Mouse (Mus musculus): ENCODE results near the gene Cd163. TPM values are rescaled to one million over a fixed set of nuclear protein-coding genes. Genes with fewer than 3 reads are reported as not detected.
"Not testable (repeated sequence)": the region's sequence is repeated elsewhere in the genome, so short reads cannot be mapped to it uniquely, and the experiment has no call there.

Cd163 gene
- polyA plus RNA-seq, 1 experiment = 2.3 TPM

DNA sequence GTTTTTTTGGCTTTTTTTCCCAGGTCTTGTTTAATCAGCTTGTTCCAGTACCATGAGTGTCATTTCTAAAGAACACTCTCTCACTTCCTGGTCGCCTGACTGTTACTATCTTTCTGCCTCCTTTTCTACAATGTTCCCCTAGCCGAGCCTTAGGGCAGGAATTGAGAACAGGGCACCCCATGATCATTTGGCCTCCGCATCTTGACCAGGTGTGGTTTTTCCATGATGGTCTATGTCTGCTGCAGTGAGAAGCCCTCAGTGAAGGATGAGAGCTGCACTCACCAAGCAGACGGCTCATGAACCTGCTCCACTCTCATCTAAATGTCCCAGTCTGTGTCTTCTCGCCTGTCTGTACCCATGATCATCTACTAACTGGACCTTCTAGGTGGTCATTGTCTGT lies 26.2 kb upstream of the Cd163 start:
- Histone ChIP-seq H3K4me3 (ENCODE audit: extremely low read depth, insufficient read depth, insufficient read length) (no peak overlapping the region), H3K27ac (ENCODE audit: insufficient read depth, low read length) (no peak overlapping the region), H3K36me3 (ENCODE audit: control insufficient read depth, insufficient read depth, low read length) (no peaks in the 10 kb centered on the region), H3K4me1 (ENCODE audit: control insufficient read depth, insufficient read depth, insufficient read length) (no peaks in the 10 kb centered on the region), H3K27me3 (ENCODE audit: control insufficient read depth, insufficient read depth, low read length) (no peaks in the 10 kb centered on the region)
- WGBS = 74% methylated on average over 5 of the region's 5 CpGs
- DNase-seq (ENCODE audit: low read depth in 1 of 2, low spot score in 2 of 2) = no peak
- no peak for TF ChIP-seq CTCF (IDR thresholded peaks at IDR 0.05; ENCODE audit: extremely low read depth, insufficient read depth, insufficient read length, insufficient replicate concordance)
- TF ChIP-seq POLR2A (IDR thresholded peaks at IDR 0.05; ENCODE audit: low read depth, low read length) = no peak

DNA sequence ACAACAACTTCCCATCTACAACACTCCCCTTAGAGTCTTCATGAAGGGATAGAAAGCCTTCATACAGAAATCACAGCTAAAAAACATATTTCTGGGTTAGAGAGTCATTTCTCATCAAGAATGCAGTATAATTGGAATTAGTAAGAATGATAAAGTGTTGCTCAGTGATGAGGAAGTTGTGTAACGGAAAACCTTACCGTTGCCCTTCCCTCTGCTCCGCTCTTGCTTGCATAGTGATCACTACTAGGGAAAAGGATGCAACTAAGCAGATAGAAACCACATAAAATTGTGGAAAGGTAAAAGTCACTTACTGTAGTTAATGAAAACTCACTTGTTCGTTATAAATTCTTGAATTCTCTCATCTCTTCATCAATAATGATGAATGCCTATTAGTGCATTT lies 21.7 kb upstream of the Cd163 start:
- WGBS = 80% methylated on average over 4 of the region's 4 CpGs
- Histone ChIP-seq H3K27me3 (ENCODE audit: control insufficient read depth, insufficient read depth, low read length) (no peaks in the 10 kb centered on the region), H3K27ac (ENCODE audit: insufficient read depth, low read length) (no peak overlapping the region), H3K36me3 (ENCODE audit: control insufficient read depth, insufficient read depth, low read length) (no peaks in the 10 kb centered on the region), H3K4me1 (ENCODE audit: control insufficient read depth, insufficient read depth, insufficient read length) (no peaks in the 10 kb centered on the region), H3K4me3 (ENCODE audit: extremely low read depth, insufficient read depth, insufficient read length) (no peak overlapping the region)
- no peak for TF ChIP-seq POLR2A (IDR thresholded peaks at IDR 0.05; ENCODE audit: low read depth, low read length)
- TF ChIP-seq CTCF (IDR thresholded peaks at IDR 0.05; ENCODE audit: extremely low read depth, insufficient read depth, insufficient read length, insufficient replicate concordance) = no peak
- DNase-seq (ENCODE audit: low read depth in 1 of 2, low spot score in 2 of 2) = no peak

DNA sequence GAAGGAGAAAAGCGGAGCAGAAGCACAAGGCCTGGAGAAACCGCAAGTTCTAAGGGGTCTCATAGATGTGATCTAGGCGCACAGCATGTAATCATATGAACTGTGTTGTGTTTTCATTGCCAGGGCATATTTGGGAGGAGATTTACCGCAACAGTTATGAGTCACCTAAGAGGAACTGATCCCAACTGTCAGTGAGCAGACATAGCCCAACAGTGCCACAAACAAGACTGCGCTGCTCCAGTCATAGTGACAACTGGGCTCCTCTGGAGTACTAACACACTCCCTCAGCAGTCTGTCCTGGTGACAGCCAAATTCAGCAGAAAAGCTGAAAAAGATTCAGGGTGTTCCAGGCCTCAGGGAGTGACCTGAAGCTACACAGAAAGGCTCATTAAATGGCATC lies 7.1 kb upstream of the Cd163 start:
- H3K27ac ChIP-seq (ENCODE audit: insufficient read depth, low read length); H3K4me1 ChIP-seq (ENCODE audit: control insufficient read depth, insufficient read depth, insufficient read length); H3K36me3 ChIP-seq (ENCODE audit: control insufficient read depth, insufficient read depth, low read length); H3K4me3 ChIP-seq (ENCODE audit: extremely low read depth, insufficient read depth, insufficient read length); H3K27me3 ChIP-seq (ENCODE audit: control insufficient read depth, insufficient read depth, low read length); DNase-seq (ENCODE audit: low read depth in 1 of 2, low spot score in 2 of 2): not testable (repeated sequence)
- 90% methylated on average over 5 of the region's 5 CpGs for WGBS

DNA sequence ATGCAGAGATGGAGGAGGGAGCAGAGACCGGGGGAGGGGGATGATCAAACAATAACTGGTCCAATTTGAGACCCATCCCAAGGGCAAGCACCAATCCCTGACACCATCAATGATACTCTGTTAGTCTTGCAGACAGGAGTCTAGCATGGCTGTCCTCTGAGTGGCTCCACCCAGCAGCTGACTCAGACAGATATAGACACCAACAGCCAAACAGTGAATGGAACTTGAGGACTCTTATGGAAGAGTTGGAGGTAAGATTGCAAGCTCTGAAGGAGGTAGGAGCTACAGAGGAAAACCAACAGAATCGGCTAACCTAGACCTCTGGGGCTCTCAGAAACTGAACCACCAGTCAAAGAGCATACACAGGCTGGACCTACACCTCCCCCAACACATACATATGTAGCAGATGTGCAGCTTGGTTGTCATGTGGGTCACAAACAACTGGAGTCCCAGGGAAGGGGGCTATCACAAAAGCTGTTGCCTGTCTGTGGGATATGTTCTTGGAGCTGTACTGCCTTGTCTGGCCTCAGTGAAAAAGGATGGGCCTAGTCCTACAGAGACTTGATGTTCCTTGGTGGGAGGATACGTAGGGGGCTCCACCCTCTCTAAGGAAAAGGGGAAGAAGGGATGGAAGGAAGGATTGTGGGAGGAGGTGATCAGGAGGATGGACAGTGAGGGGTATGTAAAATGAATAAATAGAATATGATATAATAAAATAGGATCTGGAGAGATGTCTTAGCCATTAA lies 2.8 kb upstream of the Cd163 start:
- H3K27ac ChIP-seq (ENCODE audit: insufficient read depth, low read length) = no peak overlapping the region
- H3K27me3 ChIP-seq (ENCODE audit: control insufficient read depth, insufficient read depth, low read length) = no peaks in the 10 kb centered on the region
- DNase-seq (ENCODE audit: low read depth in 1 of 2, low spot score in 2 of 2) = no peak
- no peak overlapping the region for H3K4me3 ChIP-seq (ENCODE audit: extremely low read depth, insufficient read depth, insufficient read length)
- 81% methylated on average over 3 of the region's 3 CpGs for WGBS
- no peak for TF ChIP-seq CTCF (IDR thresholded peaks at IDR 0.05; ENCODE audit: extremely low read depth, insufficient read depth, insufficient read length, insufficient replicate concordance)
- TF ChIP-seq POLR2A (IDR thresholded peaks at IDR 0.05; ENCODE audit: low read depth, low read length) = no peak
- H3K36me3 ChIP-seq (ENCODE audit: control insufficient read depth, insufficient read depth, low read length) = no peaks in the 10 kb centered on the region
- H3K4me1 ChIP-seq (ENCODE audit: control insufficient read depth, insufficient read depth, insufficient read length) = no peaks in the 10 kb centered on the region

DNA sequence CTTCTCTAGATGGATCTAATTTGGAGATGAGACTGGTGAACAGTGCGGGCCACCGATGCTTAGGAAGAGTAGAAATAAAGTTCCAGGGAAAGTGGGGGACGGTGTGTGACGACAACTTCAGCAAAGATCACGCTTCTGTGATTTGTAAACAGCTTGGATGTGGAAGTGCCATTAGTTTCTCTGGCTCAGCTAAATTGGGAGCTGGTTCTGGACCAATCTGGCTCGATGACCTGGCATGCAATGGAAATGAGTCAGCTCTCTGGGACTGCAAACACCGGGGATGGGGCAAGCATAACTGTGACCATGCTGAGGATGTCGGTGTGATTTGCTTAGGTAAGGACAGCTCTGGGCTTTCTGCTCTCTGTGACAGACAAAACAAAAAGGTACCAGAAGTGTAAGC lies 4.5 kb downstream of the Cd163 start:
- 90% methylated on average over 8 of the region's 8 CpGs for WGBS
- no peak overlapping the region for H3K4me3 ChIP-seq (ENCODE audit: extremely low read depth, insufficient read depth, insufficient read length)

DNA sequence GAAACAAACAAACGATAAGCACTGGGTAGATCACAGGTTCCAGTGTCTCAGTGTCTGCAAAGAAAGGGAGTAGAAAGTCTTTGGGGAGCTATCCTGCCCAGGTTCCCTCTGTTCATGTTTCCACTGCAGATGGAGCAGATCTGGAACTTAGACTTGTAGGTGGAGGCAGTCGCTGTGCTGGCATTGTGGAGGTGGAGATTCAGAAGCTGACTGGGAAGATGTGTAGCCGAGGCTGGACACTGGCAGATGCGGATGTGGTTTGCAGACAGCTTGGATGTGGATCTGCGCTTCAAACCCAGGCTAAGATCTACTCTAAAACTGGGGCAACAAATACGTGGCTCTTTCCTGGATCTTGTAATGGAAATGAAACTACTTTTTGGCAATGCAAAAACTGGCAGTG lies 7.8 kb downstream of the Cd163 start:
- Histone ChIP-seq H3K4me1 (ENCODE audit: control insufficient read depth, insufficient read depth, insufficient read length) (no peaks in the 10 kb centered on the region), H3K27me3 (ENCODE audit: control insufficient read depth, insufficient read depth, low read length) (no peaks in the 10 kb centered on the region), H3K4me3 (ENCODE audit: extremely low read depth, insufficient read depth, insufficient read length) (no peak overlapping the region), H3K36me3 (ENCODE audit: control insufficient read depth, insufficient read depth, low read length) (no peaks in the 10 kb centered on the region), H3K27ac (ENCODE audit: insufficient read depth, low read length) (no peak overlapping the region)
- no peak for DNase-seq (ENCODE audit: low read depth in 1 of 2, low spot score in 2 of 2)
- 94% methylated on average over 6 of the region's 6 CpGs for WGBS
- TF ChIP-seq POLR2A (IDR thresholded peaks at IDR 0.05; ENCODE audit: low read depth, low read length) = no peak
- TF ChIP-seq CTCF (IDR thresholded peaks at IDR 0.05; ENCODE audit: extremely low read depth, insufficient read depth, insufficient read length, insufficient replicate concordance) = no peak

More for the DNA sequence above, 4.5 kb downstream of the Cd163 start:
- Histone ChIP-seq H3K4me1 (ENCODE audit: control insufficient read depth, insufficient read depth, insufficient read length) (no peaks in the 10 kb centered on the region), H3K36me3 (ENCODE audit: control insufficient read depth, insufficient read depth, low read length) (no peaks in the 10 kb centered on the region), H3K27ac (ENCODE audit: insufficient read depth, low read length) (no peak overlapping the region), H3K27me3 (ENCODE audit: control insufficient read depth, insufficient read depth, low read length) (no peaks in the 10 kb centered on the region)
- TF ChIP-seq POLR2A (IDR thresholded peaks at IDR 0.05; ENCODE audit: low read depth, low read length) (no peak), CTCF (IDR thresholded peaks at IDR 0.05; ENCODE audit: extremely low read depth, insufficient read depth, insufficient read length, insufficient replicate concordance) (no peak)
- no peak for DNase-seq (ENCODE audit: low read depth in 1 of 2, low spot score in 2 of 2)

DNA sequence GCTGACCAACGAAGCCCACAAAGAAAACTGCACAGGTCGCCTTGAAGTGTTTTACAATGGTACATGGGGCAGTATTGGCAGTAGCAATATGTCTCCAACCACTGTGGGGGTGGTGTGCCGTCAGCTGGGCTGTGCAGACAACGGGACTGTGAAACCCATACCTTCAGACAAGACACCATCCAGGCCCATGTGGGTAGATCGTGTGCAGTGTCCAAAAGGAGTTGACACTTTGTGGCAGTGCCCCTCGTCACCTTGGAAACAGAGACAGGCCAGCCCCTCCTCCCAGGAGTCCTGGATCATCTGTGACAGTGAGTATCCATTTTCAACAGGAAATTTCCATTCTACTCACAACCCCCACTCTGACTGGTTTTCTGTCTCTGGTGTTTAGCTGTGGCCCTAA lies 15.9 kb downstream of the Cd163 start:
- Histone ChIP-seq H3K27ac (ENCODE audit: insufficient read depth, low read length) (no peak overlapping the region), H3K4me1 (ENCODE audit: control insufficient read depth, insufficient read depth, insufficient read length) (no peaks in the 10 kb centered on the region), H3K27me3 (ENCODE audit: control insufficient read depth, insufficient read depth, low read length) (no peaks in the 10 kb centered on the region), H3K4me3 (ENCODE audit: extremely low read depth, insufficient read depth, insufficient read length) (no peak overlapping the region), H3K36me3 (ENCODE audit: control insufficient read depth, insufficient read depth, low read length) (no peaks in the 10 kb centered on the region)
- TF ChIP-seq CTCF (IDR thresholded peaks at IDR 0.05; ENCODE audit: extremely low read depth, insufficient read depth, insufficient read length, insufficient replicate concordance) (no peak), POLR2A (IDR thresholded peaks at IDR 0.05; ENCODE audit: low read depth, low read length) (no peak)
- 46% methylated on average over 6 of the region's 6 CpGs for WGBS
- no peak for DNase-seq (ENCODE audit: low read depth in 1 of 2, low spot score in 2 of 2)

Data from spleen, adult 2 months (tissue).